Mouse (Mus musculus) stomach, embryonic 15.5 days (tissue): ENCODE measurements around the gene Rmnd5a. TPM values are rescaled to one million over a fixed set of nuclear protein-coding genes. Genes with fewer than 3 reads are reported as not detected.
A peak's percentile ranks its signal among the peaks of the same experiment; 100 is the strongest.

Source experiments
- ATAC-seq: fragments of 200-750 bp; cut with Nextera tagmentation; 2 replicates; pipeline ENCODE4 v1.8.0; 2017; ENCODE audit warnings: low read depth, moderate number of reproducible peaks, moderate TSS enrichment; ENCODE audit not compliant: insufficient read depth, low FRiP score
- H3K27ac ChIP-seq: fragments of 300-500 bp; sonication (generic); 2 replicates; pipeline ENCODE4 v1.5.1; 2015; ENCODE audit warnings: mild to moderate bottlenecking, inconsistent platforms
- H3K27me3 ChIP-seq: fragments of 300-500 bp; sonication (generic); replicated peaks from 2 replicates; pipeline ENCODE4 v1.6.1; 2015; ENCODE audit warnings: inconsistent platforms
- H3K36me3 ChIP-seq: fragments of 300-500 bp; sonication (generic); 2 replicates; pipeline ENCODE4 v1.6.1; 2015; ENCODE audit warnings: inconsistent platforms
- H3K4me1 ChIP-seq: fragments of 300-500 bp; sonication (generic); 2 replicates; pipeline ENCODE4 v1.6.1; 2015; ENCODE audit warnings: inconsistent platforms
- H3K4me2 ChIP-seq: fragments of 300-500 bp; sonication (generic); 2 replicates; pipeline ENCODE4 v1.6.1; 2015; ENCODE audit warnings: mild to moderate bottlenecking, inconsistent platforms
- H3K4me3 ChIP-seq: fragments of 300-500 bp; sonication (generic); replicated peaks from 2 replicates; pipeline ENCODE4 v1.5.1; 2015; ENCODE audit warnings: inconsistent platforms
- H3K9ac ChIP-seq: fragments of 300-500 bp; sonication (generic); 2 replicates; pipeline ENCODE4 v1.6.1; 2015; ENCODE audit warnings: inconsistent platforms
- H3K9me3 ChIP-seq: fragments of 300-500 bp; sonication (generic); 2 replicates; pipeline ENCODE4 v1.6.1; 2016; ENCODE audit warnings: inconsistent platforms
- WGBS: fragments of 180-500 bp; shearing (Covaris S2); methylation state at CpG from one replicate; pipeline ENCODE4 v1.1.7; 2015; 5-methylcytosine and 5-hydroxymethylcytosine counted together
- polyA plus RNA-seq: library from polyadenylated mRNA; unstranded; fragments of >200 nt; fragmentation: Nextera tagmentation; extraction: Ambion mirVana; gene quantifications from 2 replicates; pipeline ENCODE4 v1.2.1, GENCODE M21; 2015

Gene Rmnd5a
- polyA plus RNA-seq, 1 experiment from 2014 or later: 14.3 TPM

DNA sequence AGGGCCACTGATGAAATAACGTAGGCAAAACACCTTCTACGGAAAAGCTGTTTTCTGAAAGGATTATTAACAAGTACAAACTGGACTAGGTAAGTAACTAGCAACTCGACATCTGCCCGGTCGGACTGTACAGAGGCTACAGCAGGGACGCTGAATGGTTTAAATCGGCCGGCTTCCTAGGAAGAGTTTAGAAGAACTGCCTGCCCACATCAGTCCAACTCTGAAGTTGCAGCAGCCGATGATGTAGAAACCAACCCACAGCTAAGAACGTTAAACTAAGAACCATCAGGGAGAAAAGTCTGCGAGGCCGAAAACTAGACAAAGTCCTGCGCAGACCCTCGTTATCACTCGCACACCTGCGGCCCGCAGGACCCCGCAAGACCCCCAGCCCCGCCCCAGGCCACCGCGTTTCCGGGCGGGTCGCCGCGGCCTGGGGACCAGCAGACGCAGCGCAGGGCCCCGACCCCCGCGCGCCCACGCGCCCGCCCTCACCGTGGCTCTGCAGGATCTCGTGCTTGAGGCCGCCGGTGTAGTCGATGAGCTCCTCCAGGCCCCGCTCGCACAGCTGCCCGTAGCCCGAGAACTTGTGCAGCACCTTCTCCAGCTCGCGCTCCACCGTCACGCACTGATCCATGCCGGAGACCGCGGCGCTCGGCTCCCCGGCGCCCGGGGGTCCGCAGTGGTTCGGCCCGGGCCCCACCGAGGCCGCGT, 776 bp downstream of the Rmnd5a start:
- peak overlapping the region; percentile 66 for H3K4me2 ChIP-seq
- no peak for ATAC-seq
- WGBS: under 1% methylated on average over 62 of the region's 62 CpGs

DNA sequence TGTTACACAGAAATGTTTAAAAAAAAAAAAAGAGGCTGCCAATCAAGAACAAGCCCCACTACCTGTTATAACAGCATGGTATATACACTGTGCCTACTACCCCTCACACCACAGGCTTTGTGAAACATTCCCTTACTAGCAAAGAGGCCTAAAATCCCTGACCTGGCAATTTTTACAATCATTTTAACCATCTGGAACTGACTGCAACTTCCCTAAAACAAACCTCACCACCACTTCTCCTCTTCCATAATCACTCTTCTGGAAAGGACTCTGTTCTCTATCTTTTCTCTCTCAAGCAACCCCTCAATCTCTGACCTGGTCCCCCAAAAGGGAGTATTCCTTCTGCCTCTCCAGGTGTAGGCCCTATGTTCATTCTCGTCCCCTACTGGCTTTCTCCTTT, 2.4 kb downstream of the Rmnd5a start:
- no peak for ATAC-seq
- WGBS: 59% methylated on average over 1 of the region's 1 CpGs
- Histone ChIP-seq H3K27ac (no peak overlapping the region), H3K27me3 (no peaks in the 10 kb centered on the region), H3K36me3 (no peaks in the 10 kb centered on the region), H3K4me1 (peaks cover 12% of the 10 kb centered on the region), H3K4me2 (peak overlapping the region; percentile 35), H3K9me3 (no peaks in the 10 kb centered on the region), H3K9ac (no peak overlapping the region), H3K4me3 (0 out of 2 replicates have a peak overlapping the region, but pooled peaks have one; percentile 1)

More for the DNA sequence above, 776 bp downstream of the Rmnd5a start:
- H3K36me3 ChIP-seq: no peaks in the 10 kb centered on the region
- H3K9me3 ChIP-seq: no peaks in the 10 kb centered on the region
- H3K4me1 ChIP-seq: peaks cover 12% of the 10 kb centered on the region
- H3K27me3 ChIP-seq: no peaks in the 10 kb centered on the region
- peak overlapping the region; percentile 81 for H3K4me3 ChIP-seq
- H3K27ac ChIP-seq: peak overlapping the region; percentile 96
- H3K9ac ChIP-seq: peak overlapping the region; percentile 97

DNA sequence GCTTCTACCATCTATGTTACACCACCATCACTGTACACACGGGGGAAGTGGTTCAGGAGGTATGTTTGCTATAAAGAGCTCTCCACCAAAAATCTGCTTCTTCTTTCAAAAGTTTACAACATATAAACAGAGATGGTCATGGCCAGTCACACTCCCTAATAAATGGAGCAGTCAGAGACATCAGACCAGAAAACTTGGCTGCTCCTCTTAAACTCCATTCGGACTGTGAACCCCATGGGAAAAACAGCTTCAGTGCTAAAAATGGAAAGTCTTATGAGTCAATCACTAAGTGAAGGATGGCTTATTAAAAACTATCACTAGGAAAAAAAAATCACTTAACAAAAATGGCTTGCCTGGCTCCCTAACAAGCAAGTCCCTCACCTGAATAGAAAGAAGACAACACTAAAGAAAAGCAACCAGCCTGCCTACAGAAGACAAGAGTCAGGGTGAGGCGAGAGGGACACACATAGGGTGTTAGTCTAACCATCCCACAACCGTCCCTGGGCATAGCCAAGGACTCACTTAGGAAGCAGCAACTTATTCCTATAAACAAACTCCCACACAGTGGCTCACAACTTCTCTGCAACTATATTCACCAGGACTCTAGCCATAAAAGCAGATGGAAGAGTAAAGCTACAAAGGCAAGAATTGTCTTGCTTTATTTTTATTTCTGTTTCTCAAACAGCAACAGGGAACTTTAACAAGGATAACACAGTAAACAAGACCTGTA, 12.3 kb downstream of the Rmnd5a start:
- Histone ChIP-seq H3K36me3 (no peaks in the 10 kb centered on the region), H3K27ac (no peak overlapping the region), H3K4me1 (no peaks in the 10 kb centered on the region), H3K27me3 (no peaks in the 10 kb centered on the region), H3K9ac (no peak overlapping the region), H3K4me2 (no peak overlapping the region), H3K9me3 (no peaks in the 10 kb centered on the region), H3K4me3 (no peak overlapping the region)
- ATAC-seq: no peak
- 74% methylated on average over 4 of the region's 4 CpGs for WGBS

DNA sequence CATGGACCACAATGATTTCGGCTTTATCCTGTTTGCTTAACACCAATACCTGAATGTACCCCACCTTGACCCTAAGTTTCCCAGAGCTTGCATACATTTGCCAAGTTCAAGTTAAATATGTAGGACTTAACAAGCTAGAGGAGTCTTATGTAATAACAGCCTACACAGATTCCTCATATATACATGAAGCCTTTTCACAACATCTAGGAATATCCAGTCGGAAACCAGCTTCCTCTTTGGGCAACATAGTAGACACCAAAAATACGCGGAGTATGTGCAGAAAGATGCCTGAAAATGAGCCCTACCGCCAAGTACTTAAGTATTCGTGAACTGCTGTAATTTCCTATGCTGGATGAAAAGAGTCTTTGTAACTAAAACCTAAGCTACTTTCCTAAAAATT, 14.8 kb downstream of the Rmnd5a start:
- Histone ChIP-seq H3K4me3 (no peak overlapping the region), H3K27me3 (no peaks in the 10 kb centered on the region), H3K36me3 (no peaks in the 10 kb centered on the region), H3K4me1 (no peaks in the 10 kb centered on the region), H3K27ac (no peak overlapping the region), H3K9me3 (no peaks in the 10 kb centered on the region), H3K9ac (no peak overlapping the region), H3K4me2 (no peak overlapping the region)
- WGBS: 90% methylated on average over 6 of the region's 6 CpGs
- ATAC-seq: no peak

DNA sequence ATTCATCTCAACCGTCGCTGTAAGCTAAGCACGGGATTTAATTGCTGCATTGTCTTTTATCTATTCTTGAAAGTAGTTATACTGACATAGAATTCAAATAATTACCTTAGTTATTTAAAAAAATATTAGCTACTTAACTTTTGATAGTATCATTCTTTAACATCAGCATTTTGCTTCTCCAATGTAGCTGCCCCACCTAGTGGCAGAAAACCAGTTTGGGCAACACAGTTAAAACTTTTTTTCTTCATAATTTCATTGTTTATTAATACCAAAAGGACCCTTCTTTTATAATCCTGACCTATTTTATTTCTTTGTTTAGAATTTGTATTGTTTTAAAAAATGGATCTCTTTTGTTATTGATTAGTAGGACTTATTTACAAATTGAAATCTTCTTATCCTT, 17.3 kb downstream of the Rmnd5a start:
- Histone ChIP-seq H3K4me1 (no peaks in the 10 kb centered on the region), H3K27me3 (no peaks in the 10 kb centered on the region), H3K9me3 (no peaks in the 10 kb centered on the region), H3K4me2 (no peak overlapping the region), H3K9ac (no peak overlapping the region), H3K36me3 (no peaks in the 10 kb centered on the region), H3K4me3 (no peak overlapping the region), H3K27ac (no peak overlapping the region)
- 90% methylated on average over 3 of the region's 3 CpGs for WGBS
- ATAC-seq: no peak

DNA sequence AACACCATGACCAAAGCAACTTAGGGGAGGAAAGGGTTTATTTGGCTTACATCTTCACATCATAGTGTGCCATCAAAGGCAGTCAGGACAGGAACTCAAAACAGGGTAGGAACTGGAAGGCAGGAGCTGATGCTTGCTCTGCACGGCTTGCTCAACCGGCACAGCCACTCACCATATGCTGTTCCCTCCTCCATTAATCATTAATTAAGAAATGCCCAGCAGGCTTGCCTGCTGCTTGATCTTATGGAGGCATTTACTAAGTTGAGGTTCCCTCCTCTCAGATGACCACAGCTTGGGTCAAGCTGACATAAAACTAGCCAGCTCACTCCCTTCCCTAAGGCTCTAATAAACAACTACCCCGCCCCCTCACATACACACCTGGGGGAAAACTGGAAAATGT, 18.3 kb downstream of the Rmnd5a start:
- 73% methylated on average over 3 of the region's 3 CpGs for WGBS
- no peak for ATAC-seq
- no peaks in the 10 kb centered on the region for H3K4me1 ChIP-seq
- H3K4me3 ChIP-seq: no peak overlapping the region
- no peak overlapping the region for H3K27ac ChIP-seq
- H3K4me2 ChIP-seq: no peak overlapping the region
- no peaks in the 10 kb centered on the region for H3K9me3 ChIP-seq
- H3K27me3 ChIP-seq: no peaks in the 10 kb centered on the region
- no peak overlapping the region for H3K9ac ChIP-seq
- H3K36me3 ChIP-seq: no peaks in the 10 kb centered on the region

DNA sequence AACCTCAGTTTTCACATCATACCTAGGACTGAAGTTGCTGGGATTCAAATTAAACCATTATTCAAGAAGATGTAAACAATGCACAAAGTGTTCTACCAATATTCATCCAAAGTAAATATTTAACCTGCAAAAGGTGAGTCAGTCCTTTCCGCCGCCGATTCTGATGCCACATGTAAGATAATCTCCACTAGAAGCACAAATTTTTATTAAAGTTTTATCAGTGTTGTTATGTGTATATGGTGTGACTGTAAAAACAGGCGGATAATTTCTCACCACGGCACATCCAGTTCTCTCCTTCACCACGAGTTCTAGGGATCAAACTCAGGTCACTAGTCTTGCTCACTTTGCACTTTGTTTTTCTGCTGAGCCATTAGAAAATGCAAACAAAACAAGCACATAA, 19.6 kb downstream of the Rmnd5a start:
- WGBS: 64% methylated on average over 6 of the region's 6 CpGs

DNA sequence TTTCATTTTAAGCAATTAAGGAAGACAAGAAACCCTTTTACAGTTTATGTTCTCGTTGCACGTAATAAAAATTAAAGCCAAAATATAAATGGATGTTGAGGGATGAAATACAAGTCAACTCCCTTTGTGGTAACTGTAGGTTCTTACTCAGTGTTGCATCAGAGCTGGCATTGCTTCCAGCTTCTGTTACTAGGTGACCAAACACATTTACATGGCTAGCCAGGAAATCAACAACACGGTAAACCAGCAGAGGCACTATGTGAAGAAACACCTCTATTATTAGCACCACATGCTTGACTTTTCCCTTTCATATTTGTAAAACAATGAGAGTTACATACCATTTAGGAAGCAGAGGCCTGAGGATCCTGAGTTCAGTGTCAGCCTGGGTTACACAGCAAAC, 21.6 kb downstream of the Rmnd5a start:
- Histone ChIP-seq H3K27me3 (no peaks in the 10 kb centered on the region), H3K4me2 (no peak overlapping the region), H3K9me3 (no peaks in the 10 kb centered on the region), H3K27ac (no peak overlapping the region), H3K9ac (no peak overlapping the region), H3K4me3 (no peak overlapping the region), H3K4me1 (no peaks in the 10 kb centered on the region), H3K36me3 (no peaks in the 10 kb centered on the region)
- ATAC-seq: no peak
- 84% methylated on average over 3 of the region's 3 CpGs for WGBS

More for the DNA sequence above, 19.6 kb downstream of the Rmnd5a start:
- no peaks in the 10 kb centered on the region for H3K4me1 ChIP-seq
- no peak overlapping the region for H3K27ac ChIP-seq
- H3K4me2 ChIP-seq: no peak overlapping the region
- no peak overlapping the region for H3K9ac ChIP-seq
- no peak overlapping the region for H3K4me3 ChIP-seq
- no peaks in the 10 kb centered on the region for H3K9me3 ChIP-seq
- no peaks in the 10 kb centered on the region for H3K36me3 ChIP-seq
- H3K27me3 ChIP-seq: no peaks in the 10 kb centered on the region
- no peak for ATAC-seq

DNA sequence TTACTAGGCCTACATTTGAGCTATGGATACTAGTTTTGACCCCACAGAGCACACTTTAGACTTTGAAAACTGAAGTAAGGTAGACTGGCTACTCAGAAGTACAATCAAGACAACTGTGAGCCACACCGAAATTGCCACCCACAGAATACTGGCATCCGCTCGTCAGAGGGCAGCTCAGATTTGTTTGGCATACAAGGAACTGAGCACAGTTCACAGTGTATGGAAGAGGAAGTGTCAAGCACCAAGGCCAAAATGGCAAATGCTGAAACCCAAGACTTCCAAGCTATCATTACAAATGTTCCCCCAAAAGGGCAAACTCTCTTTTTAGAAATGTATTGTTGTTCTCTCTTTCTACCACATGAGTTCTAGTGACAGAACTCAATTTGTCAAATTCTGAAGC, 25.0 kb downstream of the Rmnd5a start:
- H3K9me3 ChIP-seq: no peaks in the 10 kb centered on the region
- H3K4me2 ChIP-seq: no peak overlapping the region
- WGBS: 73% methylated on average over 3 of the region's 3 CpGs
- H3K4me3 ChIP-seq: no peak overlapping the region
- ATAC-seq: no peak
- H3K27ac ChIP-seq: no peak overlapping the region
- H3K9ac ChIP-seq: no peak overlapping the region
- no peaks in the 10 kb centered on the region for H3K27me3 ChIP-seq
- H3K36me3 ChIP-seq: no peaks in the 10 kb centered on the region
- H3K4me1 ChIP-seq: no peaks in the 10 kb centered on the region

DNA sequence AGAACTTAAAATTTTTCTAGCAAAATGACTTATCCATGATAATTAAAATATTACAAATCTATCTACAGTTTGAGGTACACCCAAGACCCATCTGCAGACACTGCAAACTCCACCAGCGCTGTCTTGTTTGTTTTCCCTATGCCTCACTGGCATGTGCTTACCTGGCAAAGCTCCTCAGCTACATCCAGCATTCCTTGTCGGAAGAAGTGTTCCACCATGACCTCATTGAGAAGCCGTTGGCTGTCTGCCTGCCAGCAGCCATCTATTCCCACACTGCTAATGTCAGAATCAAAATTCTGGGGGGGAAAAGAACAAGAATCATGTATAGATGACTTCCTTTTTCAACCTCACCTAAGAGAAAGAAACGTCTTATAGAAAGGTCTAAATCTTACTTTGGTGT, 25.8 kb downstream of the Rmnd5a start:
- Histone ChIP-seq H3K36me3 (no peaks in the 10 kb centered on the region), H3K4me2 (no peak overlapping the region), H3K9ac (no peak overlapping the region), H3K4me1 (no peaks in the 10 kb centered on the region), H3K27ac (no peak overlapping the region), H3K27me3 (no peaks in the 10 kb centered on the region), H3K4me3 (no peak overlapping the region), H3K9me3 (no peaks in the 10 kb centered on the region)
- no peak for ATAC-seq
- 72% methylated on average over 4 of the region's 4 CpGs for WGBS

DNA sequence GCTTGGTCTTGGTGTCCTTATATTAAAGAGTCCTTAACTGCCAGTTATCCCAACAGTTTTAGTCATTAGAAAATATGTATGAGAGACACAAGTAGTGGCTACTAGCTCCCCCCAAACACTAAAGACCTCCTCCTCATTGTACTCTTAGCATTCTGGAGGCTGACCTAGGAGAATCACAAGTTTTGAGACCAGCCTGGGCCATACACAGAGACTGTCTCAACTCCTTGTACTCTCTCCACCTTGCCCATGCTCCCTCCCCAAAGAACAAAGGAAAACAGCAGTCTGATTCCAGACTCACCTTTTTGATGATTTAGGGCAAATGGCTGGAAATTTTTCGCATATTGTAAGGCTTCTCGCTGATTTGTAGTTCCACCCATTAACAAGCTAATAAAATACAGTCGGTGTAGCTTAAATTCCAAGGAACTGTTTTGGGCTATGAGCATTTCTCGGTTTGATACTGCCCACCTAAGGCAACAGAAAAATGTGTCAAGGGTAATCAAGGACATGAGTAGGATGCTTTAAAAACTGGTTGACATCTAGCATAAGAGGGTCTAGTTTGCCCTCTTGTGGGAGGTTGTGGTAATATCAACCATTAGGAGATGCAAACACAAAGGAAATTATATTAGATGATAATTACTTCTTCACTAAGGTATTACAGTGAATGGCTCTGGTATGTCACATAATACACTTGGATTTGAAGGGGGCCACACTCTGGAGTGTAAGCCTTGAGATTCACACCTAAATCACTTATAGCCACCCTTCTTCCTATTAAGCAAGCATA, 41.4 kb downstream of the Rmnd5a start:
- no peak overlapping the region for H3K4me3 ChIP-seq
- peaks cover 3% of the 10 kb centered on the region; the same call in 1 of the 2 replicates for H3K36me3 ChIP-seq
- no peaks in the 10 kb centered on the region for H3K27me3 ChIP-seq
- 79% methylated on average over 4 of the region's 4 CpGs for WGBS
- no peaks in the 10 kb centered on the region for H3K4me1 ChIP-seq
- H3K9me3 ChIP-seq: no peaks in the 10 kb centered on the region
- no peak overlapping the region for H3K4me2 ChIP-seq
- no peak overlapping the region for H3K27ac ChIP-seq
- no peak overlapping the region for H3K9ac ChIP-seq
- ATAC-seq: no peak

DNA sequence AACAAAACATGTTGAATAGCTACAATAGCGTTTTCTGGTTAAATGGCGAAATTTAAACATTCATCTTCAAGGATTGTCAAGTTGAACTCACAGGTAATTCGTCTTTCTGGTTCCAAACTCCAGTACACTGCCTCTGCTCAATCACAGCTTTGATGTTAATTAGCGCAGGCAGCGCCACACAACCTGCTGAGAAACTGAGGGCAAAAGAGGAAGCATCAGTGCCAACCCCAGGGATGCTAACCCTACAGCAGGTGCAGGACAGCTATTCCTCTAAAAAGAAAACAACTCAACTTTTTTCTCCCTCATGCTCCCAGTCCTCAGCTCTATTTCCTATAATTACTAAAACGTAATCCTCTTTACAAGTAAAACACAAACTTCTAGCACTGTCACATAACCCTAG, 43.7 kb downstream of the Rmnd5a start:
- Histone ChIP-seq H3K36me3 (peaks cover 6% of the 10 kb centered on the region), H3K4me2 (no peak overlapping the region), H3K27ac (no peak overlapping the region), H3K27me3 (no peaks in the 10 kb centered on the region), H3K9me3 (no peaks in the 10 kb centered on the region), H3K4me1 (no peaks in the 10 kb centered on the region), H3K4me3 (no peak overlapping the region), H3K9ac (no peak overlapping the region)
- 89% methylated on average over 6 of the region's 6 CpGs for WGBS
- ATAC-seq: no peak
